Mouse (Mus musculus) neutrophil, adult 5-6 weeks (primary cell): ENCODE data around the gene Arhgap31. TPM values are rescaled to one million over a fixed set of nuclear protein-coding genes. Genes with fewer than 3 reads are reported as not detected.
A peak's percentile ranks its signal among the peaks of the same experiment; 100 is the strongest.
"Not testable (repeated sequence)": the region's sequence is repeated elsewhere in the genome, so short reads cannot be mapped to it uniquely, and the experiment has no call there.

Source experiments
- ATAC-seq: fragments of 151-379, 151-347 bp; 2 replicates; pipeline ENCODE4 v1.8.0; 2017; ENCODE audit warnings: mild to moderate bottlenecking, moderate TSS enrichment; ENCODE audit not compliant: insufficient number of reproducible peaks, poor library complexity, low FRiP score, severe bottlenecking; ENCODE audit errors: extremely low read depth
- total RNA-seq: library from RNA; stranded (forward); fragments of 200-1000 nt; gene quantifications from 2 replicates; pipeline ENCODE4 v1.2.3, GENCODE M21; 2017

Arhgap31 gene
- total RNA-seq, 1 experiment from 2014 or later: 19.4 TPM

DNA sequence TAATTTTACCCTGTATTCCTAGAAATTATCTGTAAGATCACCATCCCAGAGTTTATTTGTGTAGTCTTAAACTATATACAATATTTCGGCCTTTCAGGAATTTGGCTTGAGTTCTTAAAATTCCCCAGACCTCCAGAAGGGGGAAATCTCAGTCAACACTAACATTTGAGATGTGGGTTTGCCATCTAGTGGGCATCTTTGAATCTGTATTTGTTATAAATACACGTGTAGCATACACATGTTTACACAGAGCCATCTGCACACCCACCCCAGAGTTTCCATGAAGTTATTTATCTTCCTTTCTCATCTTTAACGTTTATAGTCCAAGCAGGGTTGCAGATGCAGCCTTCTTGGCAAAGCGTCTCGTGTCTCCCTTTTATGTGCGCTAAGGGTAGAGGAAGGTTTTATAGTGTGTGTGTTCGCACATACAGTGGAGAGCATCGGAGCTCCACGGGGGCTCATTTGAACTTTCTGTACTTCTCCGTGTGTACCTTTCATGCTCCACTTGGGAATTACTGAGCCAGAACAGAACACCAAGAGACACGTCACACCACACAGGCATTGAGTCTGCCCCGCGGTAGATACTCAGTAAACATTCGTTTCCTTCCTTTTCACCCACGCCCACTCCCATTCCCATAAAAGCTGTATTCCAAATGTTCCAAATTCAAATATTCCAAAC, 16.7 kb upstream of the Arhgap31 start:
- peak; percentile 62; the same call in 1 of the 2 replicates for ATAC-seq

- no peak for ATAC-seq
These were observed 16.1 kb upstream of the Arhgap31 start for GRCm38 (mm10) chr16:38729139-38729538.

DNA sequence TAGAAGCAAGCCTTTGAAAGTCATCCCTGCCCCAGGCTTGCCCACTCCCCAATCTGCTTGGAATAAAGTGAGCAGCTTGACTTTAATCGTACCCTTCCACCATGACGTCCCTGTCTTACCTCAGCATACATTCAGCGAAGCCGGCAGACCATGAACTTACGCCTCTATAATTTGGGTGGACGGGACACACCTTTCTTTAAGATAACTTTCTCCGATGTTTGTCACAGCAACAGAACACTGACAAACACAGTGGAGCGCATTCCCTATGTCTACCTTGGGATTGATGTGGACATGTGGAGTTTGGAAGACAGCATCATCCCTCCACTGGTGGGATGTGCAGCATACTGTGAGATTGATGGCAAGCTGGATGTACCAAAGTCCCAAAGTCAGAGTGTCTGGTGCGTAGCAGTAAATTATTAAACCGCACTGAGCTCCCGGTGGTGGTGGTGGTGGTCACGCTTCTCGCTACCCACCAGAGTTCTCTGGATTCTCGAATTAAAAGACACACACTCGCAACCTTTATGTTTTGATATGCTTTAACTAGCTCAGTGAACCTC, 15.6 kb upstream of the Arhgap31 start:
- ATAC-seq: no peak

DNA sequence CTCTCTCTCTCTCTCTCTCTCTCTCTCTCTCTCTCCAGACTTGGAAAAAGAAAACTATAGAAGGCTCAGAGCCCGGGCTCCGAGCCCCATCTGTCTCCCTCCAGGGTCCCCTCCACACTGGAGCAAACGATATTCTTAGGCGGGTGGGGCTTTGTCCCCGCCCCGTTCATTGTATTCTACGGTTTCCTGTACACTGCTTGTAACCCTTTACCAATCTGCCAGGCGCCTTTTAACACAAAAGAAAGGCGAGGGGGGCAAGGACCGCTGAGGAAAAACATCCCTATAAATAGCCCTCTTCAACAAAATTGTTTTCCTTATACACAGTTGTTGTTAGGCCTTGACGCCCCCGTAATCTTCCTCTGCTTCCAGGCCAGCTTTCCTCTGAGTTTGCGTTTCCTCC, 11.9 kb upstream of the Arhgap31 start:
- ATAC-seq: no peak

DNA sequence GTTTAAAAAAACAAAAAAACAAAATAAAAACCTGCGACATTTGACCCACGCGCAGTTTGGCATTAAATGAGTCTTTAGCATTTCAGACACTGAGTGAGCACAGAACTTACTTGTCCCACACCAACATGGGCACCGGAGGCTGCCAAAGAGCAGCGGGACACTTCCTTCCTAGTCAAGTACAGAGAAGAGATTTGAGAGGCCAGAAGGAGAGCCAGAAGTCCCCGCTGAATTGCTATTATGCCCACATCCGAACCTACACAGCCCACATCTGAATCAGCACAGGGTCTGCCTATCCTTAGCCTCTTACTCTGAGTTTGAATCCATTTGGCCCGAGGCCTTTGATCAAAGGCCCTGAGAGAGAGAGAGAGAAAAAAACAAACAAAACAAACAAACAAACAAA, 11.2 kb upstream of the Arhgap31 start:
- ATAC-seq: no peak

- ATAC-seq: no peak
These were observed 8.3 kb upstream of the Arhgap31 start for GRCm38 (mm10) chr16:38721377-38721776.

DNA sequence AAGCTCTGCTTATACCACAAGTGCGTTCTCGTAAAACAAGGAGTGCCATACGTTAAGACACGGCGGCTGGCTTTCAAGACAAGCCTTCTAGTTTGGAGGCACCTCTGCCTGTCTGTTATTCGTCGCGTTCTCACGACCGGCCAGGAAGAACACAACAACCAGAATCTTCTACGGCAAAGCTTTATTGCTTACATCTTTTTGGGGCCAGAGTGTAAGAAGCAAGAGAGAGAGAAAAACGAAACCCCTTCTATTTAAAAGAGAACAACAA, 1.1 kb upstream of the Arhgap31 start:
- ATAC-seq: not testable (repeated sequence)

- ATAC-seq: no peak
These were observed 557 bp upstream of the Arhgap31 start for GRCm38 (mm10) chr16:38713404-38714258.

DNA sequence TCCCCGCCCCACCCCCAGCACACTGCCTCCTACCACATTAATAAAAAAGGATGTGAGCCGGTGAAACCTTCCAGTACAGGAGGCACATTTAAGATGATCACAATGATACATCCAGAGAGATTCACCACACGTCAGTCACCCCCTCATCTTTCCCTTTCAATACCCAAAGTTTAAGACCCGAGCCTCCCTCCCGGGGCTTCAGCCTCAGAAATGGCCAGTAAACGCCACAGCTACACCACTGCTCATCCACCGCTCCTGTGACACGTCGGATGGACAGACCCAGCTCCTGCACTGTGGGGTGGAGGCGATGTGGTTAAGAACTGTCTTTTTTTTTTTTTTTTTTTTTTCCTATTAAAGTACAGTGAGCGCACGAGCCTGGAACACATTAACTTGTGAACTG, 969 bp downstream of the Arhgap31 start:
- ATAC-seq: no peak

DNA sequence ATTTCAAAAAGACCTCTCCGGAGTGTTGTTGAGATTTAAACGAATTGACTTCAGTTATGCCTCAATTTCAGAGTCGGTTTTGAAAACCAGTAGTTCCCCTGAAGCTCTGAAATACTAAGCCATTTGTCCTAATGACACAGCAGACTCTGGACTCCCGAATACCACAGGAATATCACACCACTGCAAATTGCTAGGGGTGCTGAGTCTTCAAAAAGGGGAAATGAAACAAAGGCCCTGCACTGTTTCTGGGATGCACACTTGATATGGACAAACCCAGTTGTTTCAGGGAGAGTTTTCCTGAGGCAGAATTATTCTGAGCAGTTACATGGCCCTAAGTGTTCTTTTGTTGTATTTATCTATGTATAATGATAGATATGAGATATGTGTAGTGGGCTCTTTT, 1.8 kb downstream of the Arhgap31 start:
- ATAC-seq: no peak

GRCm38 (mm10) chr16:38708962-38709520, 4.0 kb downstream of the Arhgap31 start:
- peak; percentile 11; the same call in 1 of the 2 replicates for ATAC-seq

- no peak for ATAC-seq
These were observed 6.3 kb downstream of the Arhgap31 start for GRCm38 (mm10) chr16:38706782-38707181.

DNA sequence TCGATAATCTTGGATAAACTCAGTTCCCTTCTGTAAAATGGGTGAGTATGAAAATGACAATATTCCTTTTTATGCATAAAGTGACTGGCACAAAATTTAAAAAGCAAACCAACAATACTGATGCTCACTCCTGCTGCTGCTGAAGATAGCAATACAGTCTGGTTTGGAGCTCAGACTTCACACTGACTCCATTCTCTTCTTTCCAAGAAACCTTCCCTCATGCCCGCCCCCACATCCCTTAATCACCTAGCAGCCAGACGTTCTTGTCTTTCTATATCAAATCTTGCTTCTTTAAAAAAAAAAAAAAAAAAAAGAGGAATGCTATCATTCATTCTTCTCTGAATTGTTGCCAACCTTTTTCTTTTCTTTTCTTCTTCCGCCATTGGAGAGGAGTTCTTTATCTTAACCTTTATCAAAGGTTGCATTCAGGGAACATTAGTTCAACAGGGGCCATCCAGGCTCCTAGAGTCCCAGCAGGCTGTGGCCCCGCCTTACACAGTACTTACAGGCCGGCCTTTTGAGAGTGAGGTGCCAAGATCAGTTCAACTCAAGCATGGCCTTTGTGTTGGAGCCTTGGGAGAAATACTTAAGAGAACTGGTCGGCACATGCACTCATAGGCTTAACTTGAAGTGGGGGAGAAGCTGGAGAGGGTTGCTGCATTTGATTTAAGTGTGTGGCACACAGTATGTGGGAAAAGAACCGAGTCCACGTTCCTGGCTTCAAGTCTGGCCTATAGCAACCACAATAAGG, 7.4 kb downstream of the Arhgap31 start:
- no peak for ATAC-seq

GRCm38 (mm10) chr16:38703501-38703900, 9.6 kb downstream of the Arhgap31 start:
- no peak for ATAC-seq

GRCm38 (mm10) chr16:38702316-38702715, 10.8 kb downstream of the Arhgap31 start:
- ATAC-seq: no peak

DNA sequence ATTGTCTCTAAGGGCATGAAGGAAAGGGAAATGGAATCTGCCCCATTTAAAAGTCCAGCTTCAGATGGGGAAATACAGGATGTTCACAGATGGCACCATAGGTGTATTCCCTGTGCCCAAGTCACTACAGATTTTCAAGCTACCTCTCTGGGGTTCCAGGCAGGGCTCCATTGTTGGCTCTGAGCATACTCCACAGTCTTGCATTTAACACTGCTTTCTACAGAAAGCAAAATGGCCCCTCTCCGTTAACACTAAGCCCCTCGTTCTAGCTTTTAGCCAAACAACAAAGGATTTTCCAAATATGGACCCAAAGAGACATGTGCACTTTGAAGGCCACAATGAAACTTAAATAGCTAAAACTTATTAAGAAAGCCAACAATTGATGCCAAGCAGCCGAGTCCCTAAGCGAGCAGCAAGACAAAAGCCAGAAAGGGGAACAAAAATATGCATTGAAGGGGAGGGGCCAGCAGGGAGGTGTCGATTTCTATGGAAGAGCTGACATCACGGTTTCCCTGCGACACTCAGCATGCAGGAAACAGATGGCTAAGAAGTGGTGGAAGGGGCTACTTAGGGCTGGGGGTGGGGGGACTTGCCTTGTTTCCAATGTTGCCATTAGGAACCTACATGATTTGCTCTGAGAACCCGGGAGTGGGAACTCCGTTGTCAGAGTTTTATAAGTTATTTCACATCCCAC, 11.4 kb downstream of the Arhgap31 start:
- peak; percentile 65 for ATAC-seq

DNA sequence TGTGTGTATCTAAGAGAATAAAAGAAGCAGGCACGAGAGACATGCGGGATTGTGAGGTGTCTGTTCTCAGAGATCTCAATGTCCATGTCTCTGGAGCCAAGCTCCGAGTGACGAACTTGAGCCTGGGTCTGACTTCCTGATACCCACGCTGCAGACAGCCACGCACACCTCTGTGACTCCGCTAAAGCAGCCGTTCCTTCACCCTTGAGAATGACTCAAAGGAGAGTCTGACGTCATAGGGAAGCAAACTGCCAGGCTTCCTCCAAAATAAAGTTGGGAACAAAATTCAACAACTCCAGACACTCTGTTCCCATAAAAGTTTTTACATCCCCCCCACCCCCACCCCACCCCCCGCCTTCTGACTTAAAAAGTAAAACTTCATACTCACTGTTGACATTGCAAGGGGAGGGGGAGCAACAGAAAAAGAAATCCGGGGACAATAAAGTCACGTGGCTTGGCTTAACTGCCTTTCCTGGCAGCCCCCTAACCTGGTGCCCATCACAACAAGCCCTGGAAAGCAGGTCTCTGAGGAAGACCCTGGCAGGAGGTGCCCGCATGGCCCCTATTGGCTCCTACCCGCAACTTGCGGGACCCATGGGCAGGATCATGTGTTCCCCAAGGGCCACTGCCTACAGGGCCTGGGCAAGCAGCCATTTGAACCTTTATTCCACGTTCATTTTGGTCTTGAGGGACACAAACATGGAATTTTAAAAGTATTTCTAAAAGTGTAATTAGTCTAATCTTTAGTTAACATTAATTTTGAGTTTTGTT, 12.5 kb downstream of the Arhgap31 start:
- ATAC-seq: no peak

GRCm38 (mm10) chr16:38697611-38698010, 15.5 kb downstream of the Arhgap31 start:
- ATAC-seq: no peak
